Mouse (Mus musculus) left cerebral cortex, adult 9 months (tissue): ENCODE data around the gene Rps16.
"Not testable (repeated sequence)": the region's sequence is repeated elsewhere in the genome, so short reads cannot be mapped to it uniquely, and the experiment has no call there.

ENCODE experiments used
- DNase-seq, 2 experiments: peaks; one replicate each; pipeline ENCODE4 v3.0.0; 2022; ENCODE audit warnings: low spot score in 2 of 2

The Rps16 gene

GRCm38 (mm10) chr7:28387384-28387783 lies 36.9 kb downstream of the Rps16 start:
- not testable (repeated sequence) for DNase-seq

- no peak for DNase-seq
These were observed 39.9 kb downstream of the Rps16 start for GRCm38 (mm10) chr7:28390331-28390730.

GRCm38 (mm10) chr7:28392429-28393271 lies 42.2 kb downstream of the Rps16 start, which contains the start of the genes Med29 and Paf1:
TSS of gene Med29 (minus strand) at chr7:28392708.
TSS of gene Paf1 (plus strand) at chr7:28392951.
- DNase-seq: peak; percentile 98 to 99

GRCm38 (mm10) chr7:28393272-28393951 lies 43.0 kb downstream of the Rps16 start:
- no peak for DNase-seq

GRCm38 (mm10) chr7:28395425-28395824 lies 45.0 kb downstream of the Rps16 start:
- no peak for DNase-seq

- DNase-seq: no peak
These were observed 47.5 kb downstream of the Rps16 start for GRCm38 (mm10) chr7:28398000-28398399.

- DNase-seq: no peak
These were observed 48.4 kb downstream of the Rps16 start for GRCm38 (mm10) chr7:28398696-28399340.

- DNase-seq: no peak
These were observed 50.6 kb downstream of the Rps16 start for GRCm38 (mm10) chr7:28401030-28401429.

- no peak for DNase-seq
These were observed 51.5 kb downstream of the Rps16 start for GRCm38 (mm10) chr7:28401942-28402341.
